Mouse (Mus musculus) lung, embryonic 16.5 days (tissue): ENCODE data around the gene AW551984. TPM values are rescaled to one million over a fixed set of nuclear protein-coding genes. Genes with fewer than 3 reads are reported as not detected.
A peak's percentile ranks its signal among the peaks of the same experiment; 100 is the strongest.

ENCODE experiments used
- ATAC-seq: fragments of 200-750 bp; cut with Nextera tagmentation; 2 replicates; pipeline ENCODE4 v1.8.0; 2017; ENCODE audit warnings: low read depth, mild to moderate bottlenecking, moderate library complexity
- H3K27ac ChIP-seq: fragments of 300-500 bp; sonication (generic); 2 replicates; pipeline ENCODE4 v1.5.1; 2014; ENCODE audit warnings: mild to moderate bottlenecking, control low read depth, low read length
- H3K27me3 ChIP-seq: fragments of 300-500 bp; sonication (generic); 2 replicates; pipeline ENCODE4 v1.6.1; 2014; ENCODE audit warnings: low read depth, low read length, mixed read lengths; ENCODE audit not compliant: control insufficient read depth, insufficient read depth
- H3K36me3 ChIP-seq: fragments of 300-500 bp; sonication (generic); 2 replicates; pipeline ENCODE4 v1.6.1; 2014; ENCODE audit warnings: low read length; ENCODE audit not compliant: control insufficient read depth, insufficient read depth
- H3K4me1 ChIP-seq: fragments of 300-500 bp; sonication (generic); replicated peaks from 2 replicates; pipeline ENCODE4 v1.6.1; 2014; ENCODE audit warnings: low read length, mixed read lengths; ENCODE audit not compliant: control insufficient read depth, insufficient read depth
- H3K4me2 ChIP-seq: fragments of 300-500 bp; sonication (generic); 2 replicates; pipeline ENCODE4 v1.6.1; 2014; ENCODE audit warnings: low read depth, low read length, control low read depth
- H3K4me3 ChIP-seq: fragments of 300-500 bp; sonication (generic); 2 replicates; pipeline ENCODE4 v1.5.1; 2014; ENCODE audit warnings: mild to moderate bottlenecking, low read length, control low read depth
- H3K9ac ChIP-seq: fragments of 300-500 bp; sonication (generic); 2 replicates; pipeline ENCODE4 v1.6.1; 2014; ENCODE audit warnings: low read length, control low read depth
- H3K9me3 ChIP-seq: fragments of 300-500 bp; sonication (generic); 2 replicates; pipeline ENCODE4 v1.6.1; 2016; ENCODE audit warnings: low read length; ENCODE audit not compliant: control insufficient read depth
- WGBS: fragments of 180-500 bp; shearing (Covaris S2); extraction: QIAGEN DNeasy Blood & Tissue Kit; methylation state at CpG from one replicate; pipeline ENCODE4 v1.1.7; 2014; 5-methylcytosine and 5-hydroxymethylcytosine counted together
- polyA plus RNA-seq: library from polyadenylated mRNA; unstranded; fragments of >200 nt; fragmentation: Nextera tagmentation; extraction: Ambion mirVana; gene quantifications from 2 replicates; pipeline ENCODE4 v1.2.1, GENCODE M21; 2015

AW551984 gene
- 7.8 and 9.6 TPM in 2 replicates for polyA plus RNA-seq

DNA sequence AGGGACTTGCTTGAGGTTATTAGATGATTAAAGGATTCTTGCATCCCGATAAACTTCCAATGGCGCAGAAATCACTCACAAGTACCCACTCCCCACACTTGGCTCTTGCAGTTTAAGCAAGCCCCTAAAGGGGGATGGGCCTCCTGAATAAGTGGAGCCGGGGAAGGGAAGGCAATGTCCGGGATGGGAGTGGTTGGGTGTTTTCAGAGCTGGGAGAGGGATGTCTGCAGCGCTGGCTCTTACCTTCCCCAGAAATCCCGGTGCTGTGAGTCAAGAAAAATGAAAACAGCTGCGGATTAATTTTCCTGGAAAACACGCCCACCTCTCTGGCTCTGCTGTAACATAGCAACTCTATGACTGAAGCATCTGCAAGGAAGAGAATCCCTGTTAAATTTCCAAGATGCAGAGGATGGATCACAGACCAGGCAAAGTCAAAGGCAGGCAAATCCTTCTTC, at the start of gene AW551984:
Gene AW551984 (minus strand): TSS at position 405 of the 455 bp plus-strand sequence.
- H3K4me3 ChIP-seq: peak within 1 kb of the TSS; percentile 41
- H3K27ac ChIP-seq: no peak within 1 kb of the TSS
- H3K9ac ChIP-seq: no peak within 1 kb of the TSS
- no peaks in the 10 kb centered on the region for H3K9me3 ChIP-seq
- no peaks in the 10 kb centered on the region for H3K36me3 ChIP-seq
- WGBS: under 1% methylated on average over 8 of the region's 8 CpGs
- H3K4me2 ChIP-seq: peak within 1 kb of the TSS; percentile 54
- no peaks in the 10 kb centered on the region for H3K27me3 ChIP-seq
- 0 out of 2 replicates have a peak, but pooled peaks have one; percentile 28 for ATAC-seq
- no peaks in the 10 kb centered on the region for H3K4me1 ChIP-seq

DNA sequence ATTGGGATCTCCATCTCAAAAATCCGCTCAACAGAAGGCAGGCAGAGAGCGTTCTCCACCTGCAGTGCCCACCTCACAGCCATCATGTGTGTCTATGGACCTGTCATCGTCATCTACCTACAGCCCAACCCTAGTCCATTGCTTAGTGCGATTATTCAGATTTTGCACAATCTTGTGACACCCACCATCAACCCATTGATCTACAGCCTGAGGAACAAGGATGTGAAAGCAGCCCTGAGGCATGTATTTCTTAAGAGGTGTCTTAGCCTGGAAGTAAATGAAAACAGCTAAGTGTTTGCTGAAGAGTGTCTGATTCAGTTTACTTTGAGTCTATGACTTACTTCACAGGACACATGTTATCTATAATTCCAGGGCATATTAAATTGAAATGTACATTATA, 43.2 kb upstream of the AW551984 start:
- Histone ChIP-seq H3K4me2 (no peak overlapping the region), H3K4me3 (no peak overlapping the region), H3K9ac (no peak overlapping the region), H3K27me3 (no peaks in the 10 kb centered on the region), H3K9me3 (no peaks in the 10 kb centered on the region), H3K27ac (no peak overlapping the region), H3K36me3 (no peaks in the 10 kb centered on the region), H3K4me1 (no peaks in the 10 kb centered on the region)
- no peak for ATAC-seq
- 80% methylated on average over 4 of the region's 4 CpGs for WGBS

GRCm38 (mm10) chr9:39644785-39645184, 40.6 kb upstream of the AW551984 start, which contains the start of gene Olfr961:
Gene Olfr961, plus strand, starts transcription at chr9:39645085.
- Histone ChIP-seq H3K4me1 (no peaks in the 10 kb centered on the region), H3K4me2 (no peak within 1 kb of the TSS), H3K27me3 (no peaks in the 10 kb centered on the region), H3K36me3 (no peaks in the 10 kb centered on the region), H3K27ac (no peak within 1 kb of the TSS), H3K9me3 (no peaks in the 10 kb centered on the region), H3K4me3 (no peak within 1 kb of the TSS), H3K9ac (no peak within 1 kb of the TSS)
- no peak for ATAC-seq

GRCm38 (mm10) chr9:39633913-39634594, 29.9 kb upstream of the AW551984 start:
- Histone ChIP-seq H3K27me3 (no peaks in the 10 kb centered on the region), H3K27ac (no peak overlapping the region), H3K4me2 (no peak overlapping the region), H3K4me3 (no peak overlapping the region), H3K36me3 (no peaks in the 10 kb centered on the region), H3K4me1 (no peaks in the 10 kb centered on the region), H3K9me3 (no peaks in the 10 kb centered on the region), H3K9ac (no peak overlapping the region)
- ATAC-seq: no peak
- WGBS: 34% methylated on average over 4 of the region's 4 CpGs

- Histone ChIP-seq H3K27me3 (no peaks in the 10 kb centered on the region), H3K36me3 (no peaks in the 10 kb centered on the region), H3K4me1 (no peaks in the 10 kb centered on the region), H3K4me3 (no peak overlapping the region), H3K9ac (no peak overlapping the region), H3K9me3 (no peaks in the 10 kb centered on the region), H3K4me2 (no peak overlapping the region), H3K27ac (no peak overlapping the region)
- ATAC-seq: no peak
- 63% methylated on average over 2 of the region's 2 CpGs for WGBS
These were observed 24.9 kb upstream of the AW551984 start for GRCm38 (mm10) chr9:39629069-39629468.

- Histone ChIP-seq H3K36me3 (no peaks in the 10 kb centered on the region), H3K4me3 (no peak overlapping the region), H3K9ac (no peak overlapping the region), H3K27ac (no peak overlapping the region), H3K4me1 (no peaks in the 10 kb centered on the region), H3K9me3 (no peaks in the 10 kb centered on the region), H3K4me2 (no peak overlapping the region), H3K27me3 (no peaks in the 10 kb centered on the region)
- ATAC-seq: no peak
- 59% methylated on average over 2 of the region's 2 CpGs for WGBS
These were observed 20.5 kb upstream of the AW551984 start for GRCm38 (mm10) chr9:39624711-39625110.

DNA sequence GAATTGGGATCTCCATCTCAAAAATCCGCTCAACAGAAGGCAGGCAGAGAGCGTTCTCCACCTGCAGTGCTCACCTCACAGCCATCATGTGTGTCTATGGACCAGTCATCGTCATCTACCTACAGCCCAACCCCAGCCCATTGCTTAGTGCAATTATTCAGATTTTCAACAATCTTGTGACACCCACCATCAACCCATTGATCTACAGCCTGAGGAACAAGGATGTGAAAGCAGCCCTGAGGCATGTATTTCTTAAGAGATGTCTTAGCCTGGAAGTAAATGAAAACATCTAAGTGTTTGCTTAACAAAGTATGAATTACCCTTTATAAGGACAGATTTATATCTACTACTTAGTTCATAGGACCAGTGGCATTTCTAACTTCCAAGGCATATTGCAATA, 19.6 kb upstream of the AW551984 start:
- 82% methylated on average over 3 of the region's 3 CpGs for WGBS
- no peak overlapping the region for H3K4me3 ChIP-seq
- H3K4me1 ChIP-seq: no peaks in the 10 kb centered on the region
- no peaks in the 10 kb centered on the region for H3K36me3 ChIP-seq
- no peak overlapping the region for H3K4me2 ChIP-seq
- no peaks in the 10 kb centered on the region for H3K27me3 ChIP-seq
- H3K9ac ChIP-seq: no peak overlapping the region
- no peak overlapping the region for H3K27ac ChIP-seq
- no peak for ATAC-seq
- H3K9me3 ChIP-seq: no peaks in the 10 kb centered on the region

GRCm38 (mm10) chr9:39621073-39621472, 16.9 kb upstream of the AW551984 start, which contains the start of gene Olfr960:
Gene Olfr960, plus strand, starts transcription at chr9:39621373.
- no peak within 1 kb of the TSS for H3K9ac ChIP-seq
- no peaks in the 10 kb centered on the region for H3K9me3 ChIP-seq
- WGBS: 69% methylated on average over 1 of the region's 1 CpGs
- ATAC-seq: no peak
- H3K4me1 ChIP-seq: no peaks in the 10 kb centered on the region
- H3K4me2 ChIP-seq: no peak within 1 kb of the TSS
- H3K27me3 ChIP-seq: no peaks in the 10 kb centered on the region
- no peak within 1 kb of the TSS for H3K4me3 ChIP-seq
- no peaks in the 10 kb centered on the region for H3K36me3 ChIP-seq
- H3K27ac ChIP-seq: no peak within 1 kb of the TSS

DNA sequence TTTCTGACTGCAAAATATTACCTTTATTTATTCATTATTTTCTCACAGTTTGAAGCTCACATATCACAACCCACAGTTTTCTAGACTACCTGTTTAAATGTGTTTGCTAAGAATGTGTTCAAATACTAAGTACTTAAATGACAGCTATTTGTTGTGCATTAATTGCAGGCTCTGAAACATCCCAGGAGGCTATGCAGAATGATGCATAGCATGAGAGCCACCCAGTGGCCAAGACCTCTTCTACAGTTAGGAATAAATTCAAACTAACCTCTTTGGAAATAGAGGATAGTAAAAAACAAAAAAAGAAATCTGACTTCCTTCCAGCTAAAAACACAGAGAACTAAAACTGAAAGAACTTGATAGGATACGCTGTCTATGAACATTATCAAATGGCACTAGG, 7.8 kb upstream of the AW551984 start:
- Histone ChIP-seq H3K4me3 (no peak overlapping the region), H3K27me3 (no peaks in the 10 kb centered on the region), H3K4me2 (no peak overlapping the region), H3K9ac (no peak overlapping the region), H3K9me3 (no peaks in the 10 kb centered on the region), H3K4me1 (no peaks in the 10 kb centered on the region), H3K36me3 (no peaks in the 10 kb centered on the region), H3K27ac (no peak overlapping the region)
- ATAC-seq: no peak
- 53% methylated on average over 1 of the region's 1 CpGs for WGBS
